Mouse (Mus musculus) thymus, adult 2 months (tissue): ENCODE results near the gene H2-Oa. TPM values are rescaled to one million over a fixed set of nuclear protein-coding genes. Genes with fewer than 3 reads are reported as not detected.

Experiments used
- DNase-seq: peaks from one replicate; pipeline ENCODE4 v3.0.0; 2021
- H3K27ac ChIP-seq: fragments of 200-500 bp; 2 replicates; pipeline ENCODE4 v1.5.1; 2012; ENCODE audit warnings: low read length, control low read depth; ENCODE audit not compliant: control insufficient read depth, insufficient read depth
- H3K27me3 ChIP-seq: fragments of 200-500 bp; 2 replicates; pipeline ENCODE4 v1.6.1; 2012; ENCODE audit warnings: mild to moderate bottlenecking, low read length, moderate library complexity, mixed read lengths; ENCODE audit not compliant: control insufficient read depth, insufficient read depth
- H3K36me3 ChIP-seq: fragments of 200-500 bp; 2 replicates; pipeline ENCODE4 v1.6.1; 2012; ENCODE audit warnings: mild to moderate bottlenecking, low read length, moderate library complexity; ENCODE audit not compliant: control insufficient read depth, insufficient read depth
- H3K4me1 ChIP-seq: fragments of 200-500 bp; replicated peaks from 2 replicates; pipeline ENCODE4 v1.6.1; 2012; ENCODE audit warnings: low read length; ENCODE audit not compliant: control insufficient read depth, insufficient read depth
- H3K4me3 ChIP-seq: fragments of 200-500 bp; 2 replicates; pipeline ENCODE4 v1.5.1; 2012; ENCODE audit warnings: mild to moderate bottlenecking, low read length, control low read depth, moderate library complexity; ENCODE audit not compliant: control insufficient read depth, insufficient read depth
- CTCF ChIP-seq: fragments of 200-500 bp; IDR thresholded peaks from 2 replicates; pipeline ENCODE4 v1.5.1; 2012; ENCODE audit warnings: mild to moderate bottlenecking, control low read depth, low read length, moderate library complexity, borderline replicate concordance; ENCODE audit not compliant: control insufficient read depth, poor library complexity, insufficient read depth; ENCODE audit errors: extremely low read depth
- POLR2A ChIP-seq: fragments of 200-500 bp; IDR thresholded peaks from 2 replicates; pipeline ENCODE4 v1.6.1; 2012; ENCODE audit warnings: mild to moderate bottlenecking, low read length, control low read depth, moderate library complexity; ENCODE audit not compliant: control insufficient read depth, poor library complexity, insufficient read depth; ENCODE audit errors: extremely low read depth
- WGBS: fragments of 180-500 bp; shearing (Covaris S2); methylation state at CpG from one replicate; pipeline ENCODE4 v1.1.7; 2018; 5-methylcytosine and 5-hydroxymethylcytosine counted together
- polyA plus RNA-seq: library from polyadenylated mRNA; depleted of rRNA; stranded (reverse); fragments of >200 nt; gene quantifications from 2 replicates; pipeline ENCODE4 v1.2.3, GENCODE M21; 2012

The H2-Oa gene
- polyA plus RNA-seq, 1 experiment = 154 TPM

- no peaks in the 10 kb centered on the region for H3K27me3 ChIP-seq
- no peaks in the 10 kb centered on the region for H3K36me3 ChIP-seq
- H3K4me1 ChIP-seq = peaks cover 51% of the 10 kb centered on the region
- WGBS = 91% methylated on average over 7 of the region's 7 CpGs
- TF ChIP-seq POLR2A = no peak
- TF ChIP-seq CTCF = no peak
- no peak for DNase-seq
- H3K27ac ChIP-seq = no peak overlapping the region
- no peak overlapping the region for H3K4me3 ChIP-seq
These were observed 39.8 kb downstream of the H2-Oa start for GRCm38 (mm10) chr17:34131911-34132310.

DNA sequence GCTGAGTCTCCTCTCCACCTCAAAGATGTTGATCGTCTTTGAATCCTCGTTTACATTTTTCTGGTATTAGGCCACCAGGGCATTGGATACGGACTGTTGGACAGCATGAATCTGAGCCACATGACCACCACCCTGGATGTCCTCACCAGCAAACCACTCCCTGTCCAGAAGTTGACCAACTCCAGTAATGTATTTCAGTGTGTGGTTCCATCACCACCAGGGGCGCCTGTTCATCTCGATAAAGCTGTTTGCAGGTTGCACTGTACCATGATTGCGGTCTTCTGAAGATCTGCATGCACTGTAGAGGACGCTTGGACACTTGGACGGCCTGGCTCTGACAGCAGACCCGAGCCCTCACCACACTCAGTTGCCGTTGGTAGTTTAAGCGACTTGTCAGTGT is 41.1 kb downstream of the H2-Oa start:
- H3K4me1 ChIP-seq = peaks cover 41% of the 10 kb centered on the region
- H3K4me3 ChIP-seq = no peak overlapping the region
- H3K36me3 ChIP-seq = no peaks in the 10 kb centered on the region
- TF ChIP-seq CTCF (peak; percentile 33; the same call in 1 of the 2 replicates), POLR2A (no peak)
- DNase-seq = no peak
- H3K27me3 ChIP-seq = no peaks in the 10 kb centered on the region
- 89% methylated on average over 11 of the region's 11 CpGs for WGBS
- H3K27ac ChIP-seq = no peak overlapping the region

DNA sequence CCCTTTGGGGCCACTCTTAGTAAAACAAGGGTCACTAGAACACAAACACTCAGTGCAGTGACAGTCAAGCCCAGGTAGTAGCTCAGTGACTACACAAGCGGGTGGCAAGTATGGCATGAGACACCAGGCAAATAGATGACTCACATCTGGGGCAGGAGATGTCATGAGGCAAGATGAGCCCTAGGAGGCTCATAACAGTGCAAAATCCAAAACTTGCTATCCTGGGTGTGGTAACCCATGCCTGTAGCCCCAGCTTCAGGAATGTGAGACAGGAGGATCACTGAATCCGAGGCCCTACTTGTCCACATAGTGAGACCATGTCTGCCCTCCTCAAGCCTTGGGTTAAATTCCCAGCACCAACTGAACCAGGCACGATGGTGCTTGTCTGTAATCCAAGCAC is 42.3 kb downstream of the H2-Oa start:
- WGBS = 93% methylated on average over 3 of the region's 3 CpGs
- TF ChIP-seq CTCF (no peak), POLR2A (no peak)
- DNase-seq = no peak
- no peak overlapping the region for H3K27ac ChIP-seq
- no peaks in the 10 kb centered on the region for H3K36me3 ChIP-seq
- H3K27me3 ChIP-seq = no peaks in the 10 kb centered on the region
- no peak overlapping the region for H3K4me3 ChIP-seq
- peaks cover 31% of the 10 kb centered on the region for H3K4me1 ChIP-seq

GRCm38 (mm10) chr17:34135297-34136224 is 43.4 kb downstream of the H2-Oa start:
- TF ChIP-seq CTCF (peak; percentile 100), POLR2A (0 out of 2 replicates have a peak, but pooled peaks have one; percentile 27)
- peak; percentile 99 for DNase-seq
- peak overlapping the region; percentile 0; the same call in 1 of the 2 replicates for H3K27ac ChIP-seq
- no peaks in the 10 kb centered on the region for H3K27me3 ChIP-seq
- WGBS = 4% methylated on average over 31 of the region's 31 CpGs
- H3K4me3 ChIP-seq = peak overlapping the region; percentile 51
- H3K4me1 ChIP-seq = peaks cover 21% of the 10 kb centered on the region
- H3K36me3 ChIP-seq = no peaks in the 10 kb centered on the region

DNA sequence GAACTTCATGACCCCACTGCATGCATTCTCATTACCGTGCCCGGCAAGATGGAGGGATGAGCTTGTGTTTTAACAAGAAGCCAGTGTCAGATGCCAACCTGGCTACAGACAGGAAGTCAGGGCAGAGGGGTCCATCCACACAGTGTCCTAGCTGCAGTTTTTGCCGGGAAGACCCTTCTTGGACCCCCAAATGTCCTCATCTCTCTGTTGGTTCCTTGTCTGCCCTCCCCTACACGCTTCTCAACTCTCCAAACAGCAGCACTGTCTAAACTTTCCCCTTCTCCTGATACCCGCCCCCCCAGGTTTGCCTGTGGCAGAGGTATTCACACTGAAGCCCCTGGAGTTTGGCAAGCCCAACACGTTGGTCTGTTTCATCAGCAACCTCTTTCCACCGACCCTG is 45.5 kb downstream of the H2-Oa start:
- Histone ChIP-seq H3K27me3 (no peaks in the 10 kb centered on the region), H3K27ac (no peak overlapping the region), H3K4me1 (peaks cover 22% of the 10 kb centered on the region), H3K4me3 (no peak overlapping the region), H3K36me3 (no peaks in the 10 kb centered on the region)
- DNase-seq = no peak
- WGBS = 93% methylated on average over 7 of the region's 7 CpGs
- TF ChIP-seq POLR2A (no peak), CTCF (no peak)

DNA sequence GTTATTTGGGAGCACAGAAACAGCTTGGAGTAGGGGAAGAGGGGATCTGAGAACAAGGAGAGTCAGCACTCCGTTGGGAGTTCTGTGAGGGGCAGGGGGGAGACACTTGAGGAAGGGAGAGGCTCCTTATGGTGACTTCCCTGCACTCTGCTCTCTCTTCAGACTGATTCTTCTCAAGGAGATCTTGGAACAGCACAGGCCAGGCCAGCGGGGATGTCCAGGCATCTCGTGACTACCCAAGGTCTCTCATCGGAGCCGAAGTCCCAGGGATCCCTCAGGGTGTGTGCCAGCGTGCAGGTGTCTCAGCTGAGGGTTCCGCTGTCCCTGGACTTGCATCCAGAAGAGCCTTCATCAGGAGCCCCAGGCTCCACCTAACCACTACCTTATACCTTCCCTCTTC is 46.5 kb downstream of the H2-Oa start:
- no peak overlapping the region for H3K4me3 ChIP-seq
- H3K27ac ChIP-seq = no peak overlapping the region
- 85% methylated on average over 7 of the region's 7 CpGs for WGBS
- no peaks in the 10 kb centered on the region for H3K27me3 ChIP-seq
- TF ChIP-seq CTCF (no peak), POLR2A (no peak)
- no peaks in the 10 kb centered on the region for H3K36me3 ChIP-seq
- no peak for DNase-seq
- peaks cover 31% of the 10 kb centered on the region for H3K4me1 ChIP-seq
